Mouse (Mus musculus) mouse trophoblast stem cell (cell line): ENCODE data around the gene 1700049E17Rik1.
"Not testable (repeated sequence)": the region's sequence is repeated elsewhere in the genome, so short reads cannot be mapped to it uniquely, and the experiment has no call there.

Source experiments
- in situ Hi-C, 2 experiments: fragments of 300-500 bp; cut with MseI, MboI; formaldehyde crosslinking; loops; 2 replicates in 1 of 2; 3 replicates in 1 of 2; pipeline ENCODE4 v1.15.1; 2025

Gene 1700049E17Rik1

DNA sequence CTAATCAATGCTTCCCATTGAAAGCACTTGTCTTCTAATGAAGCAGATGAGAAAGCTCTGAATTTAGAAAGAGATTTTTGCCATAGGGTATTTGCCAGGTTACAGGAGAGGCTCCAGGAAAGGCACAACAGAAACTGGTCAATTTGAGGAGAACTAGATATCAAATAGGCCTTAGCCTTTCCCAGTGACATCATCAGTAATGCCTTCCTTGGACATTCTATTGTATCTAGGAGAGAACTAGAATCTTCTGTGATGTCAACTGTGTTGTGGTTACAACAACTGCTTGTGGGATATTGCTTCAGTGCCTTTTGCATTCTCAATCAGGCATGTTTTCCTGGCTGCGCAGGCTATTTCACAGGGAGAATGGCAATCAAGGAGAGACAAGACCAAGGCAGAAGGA, at the start of gene 1700049E17Rik1:
Gene 1700049E17Rik1, plus strand, starts transcription at position 301 of the 400 bp plus-strand sequence.
- in situ Hi-C loops: not testable (repeated sequence)

GRCm38 (mm10) chr14:41907190-41907589, 17.6 kb upstream of the 1700049E17Rik1 start, which contains the start of gene Gm7980:
Gene Gm7980 (minus strand): TSS chr14:41907290.
- in situ Hi-C loops: not testable (repeated sequence)

GRCm38 (mm10) chr14:41943695-41944094, 18.9 kb downstream of the 1700049E17Rik1 start, which contains the start of gene 1700024B05Rik:
Gene 1700024B05Rik (plus strand): TSS chr14:41943995.
- in situ Hi-C loops: not testable (repeated sequence)

DNA sequence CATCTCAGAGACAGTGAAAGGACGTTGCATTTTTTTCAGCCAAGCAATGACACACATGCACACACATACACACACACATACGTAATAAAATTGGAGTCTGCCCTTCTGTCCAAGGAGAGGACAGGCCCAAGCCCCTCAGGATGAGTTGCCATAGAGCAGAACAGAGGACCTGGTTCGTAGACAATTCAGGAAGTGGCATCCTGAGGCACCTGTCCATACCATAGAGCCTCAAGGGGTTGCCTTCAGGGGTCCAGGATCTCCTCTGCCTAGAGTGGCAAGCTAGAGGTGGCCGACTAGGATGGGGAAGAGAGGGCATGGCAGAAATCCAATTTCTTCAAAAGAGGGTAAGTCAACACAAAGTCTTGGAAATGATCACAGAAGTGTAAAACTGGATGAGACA, 39.3 kb downstream of the 1700049E17Rik1 start:
- in situ Hi-C loops: not testable (repeated sequence)

DNA sequence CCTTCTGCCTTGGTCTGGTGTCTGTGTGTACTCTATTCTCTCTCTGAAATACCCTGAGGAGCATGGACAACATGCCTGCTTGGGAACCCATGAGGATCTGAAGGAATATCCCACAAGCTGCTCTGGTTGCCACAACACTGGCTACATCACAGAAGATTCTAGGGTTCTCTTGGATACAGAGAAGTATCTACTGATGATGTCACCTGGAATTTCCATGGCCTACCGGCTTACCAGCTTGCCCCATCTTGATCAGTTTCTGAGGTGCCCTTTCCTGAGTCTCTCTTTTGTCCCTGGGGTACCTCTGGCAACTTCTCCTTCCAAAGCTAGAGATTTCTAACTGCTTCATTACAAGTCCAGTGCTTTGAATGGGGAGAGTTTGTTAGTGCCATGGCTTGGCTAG, 43.1 kb downstream of the 1700049E17Rik1 start, which contains the start of gene Gm6401:
Gene Gm6401, minus strand, starts transcription at position 101 of the 400 bp plus-strand sequence.
- in situ Hi-C loops: not testable (repeated sequence)

DNA sequence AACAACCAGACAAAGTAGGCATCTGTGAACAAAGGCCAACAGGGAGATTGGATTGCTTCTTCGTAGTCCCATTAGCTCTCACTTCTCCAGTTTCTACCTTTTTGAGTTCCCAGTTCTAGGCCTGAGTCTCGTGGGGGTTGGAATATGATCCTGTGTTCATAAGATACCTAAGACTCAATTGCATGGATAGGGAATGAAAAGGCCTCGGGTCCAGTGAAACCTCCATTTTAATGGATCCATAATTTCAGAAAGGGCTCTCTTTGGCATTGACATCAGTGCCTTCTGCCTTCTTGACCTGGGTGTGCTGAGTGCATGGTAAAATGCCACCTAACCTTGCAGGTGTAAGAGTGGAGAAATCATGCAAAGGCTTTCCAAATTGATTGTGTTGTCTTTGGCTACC, 43.8 kb downstream of the 1700049E17Rik1 start:
- in situ Hi-C loops: not testable (repeated sequence)
